Mouse (Mus musculus): ENCODE results near the gene Tas1r3.

Tas1r3 gene

GRCm38 (mm10) chr4:155863001-155863400 is at the start of gene Tas1r3:
Tas1r3 (minus strand) TSS chr4:155863362.
- no peak for DNase-seq (ENCODE audit: low read depth)

- DNase-seq (ENCODE audit: low read depth) = no peak
Measured at GRCm38 (mm10) chr4:155908751-155909150, 45.6 kb upstream of the Tas1r3 start.

GRCm38 (mm10) chr4:155908281-155908680 is 45.1 kb upstream of the Tas1r3 start:
- DNase-seq (ENCODE audit: low read depth) = no peak

- no peak for DNase-seq (ENCODE audit: low read depth)
Measured at GRCm38 (mm10) chr4:155907003-155907402, 43.8 kb upstream of the Tas1r3 start.

GRCm38 (mm10) chr4:155906125-155906524 is 43.0 kb upstream of the Tas1r3 start:
- no peak for DNase-seq (ENCODE audit: low read depth)

GRCm38 (mm10) chr4:155905634-155906033 is 42.5 kb upstream of the Tas1r3 start:
- no peak for DNase-seq (ENCODE audit: low read depth)

GRCm38 (mm10) chr4:155904318-155905102 is 41.3 kb upstream of the Tas1r3 start:
- no peak for DNase-seq (ENCODE audit: low read depth)

GRCm38 (mm10) chr4:155903246-155903645 is 40.1 kb upstream of the Tas1r3 start:
- no peak for DNase-seq (ENCODE audit: low read depth)

- DNase-seq (ENCODE audit: low read depth) = no peak
Measured at GRCm38 (mm10) chr4:155901205-155901604, 38.0 kb upstream of the Tas1r3 start.

- no peak for DNase-seq (ENCODE audit: low read depth)
Measured at GRCm38 (mm10) chr4:155899355-155899754, 36.2 kb upstream of the Tas1r3 start.

GRCm38 (mm10) chr4:155898318-155898717 is 35.2 kb upstream of the Tas1r3 start:
- no peak for DNase-seq (ENCODE audit: low read depth)

- DNase-seq (ENCODE audit: low read depth) = no peak
Measured at GRCm38 (mm10) chr4:155896461-155896860, 33.3 kb upstream of the Tas1r3 start.

GRCm38 (mm10) chr4:155895826-155896225 is 32.7 kb upstream of the Tas1r3 start:
- no peak for DNase-seq (ENCODE audit: low read depth)

- DNase-seq (ENCODE audit: low read depth) = no peak
Measured at GRCm38 (mm10) chr4:155895216-155895615, 32.1 kb upstream of the Tas1r3 start.

GRCm38 (mm10) chr4:155894311-155894881 is 31.2 kb upstream of the Tas1r3 start:
- no peak for DNase-seq (ENCODE audit: low read depth)

- DNase-seq (ENCODE audit: low read depth) = no peak
Measured at GRCm38 (mm10) chr4:155893212-155893690, 30.1 kb upstream of the Tas1r3 start.

GRCm38 (mm10) chr4:155892438-155893211 is 29.5 kb upstream of the Tas1r3 start:
- no peak for DNase-seq (ENCODE audit: low read depth)

- DNase-seq (ENCODE audit: low read depth) = no peak
Measured at GRCm38 (mm10) chr4:155892017-155892416, 28.9 kb upstream of the Tas1r3 start.

- peak; percentile 73 for DNase-seq (ENCODE audit: low read depth)
Measured at GRCm38 (mm10) chr4:155891551-155892001, 28.4 kb upstream of the Tas1r3 start, which contains the start of the genes Pusl1 and Acap3. Pusl1 (minus strand) TSS chr4:155891781. Acap3 (plus strand) TSS chr4:155891822.

- DNase-seq (ENCODE audit: low read depth) = no peak
Measured at GRCm38 (mm10) chr4:155891011-155891471, 27.9 kb upstream of the Tas1r3 start.

GRCm38 (mm10) chr4:155889316-155889715 is 26.2 kb upstream of the Tas1r3 start:
- DNase-seq (ENCODE audit: low read depth) = no peak

- DNase-seq (ENCODE audit: low read depth) = no peak
Measured at GRCm38 (mm10) chr4:155888181-155888580, 25.0 kb upstream of the Tas1r3 start.
